Mouse (Mus musculus) intestine, postnatal 0 days (tissue): ENCODE results near the gene Nob1. TPM values are rescaled to one million over a fixed set of nuclear protein-coding genes. Genes with fewer than 3 reads are reported as not detected.

ENCODE experiments used
- ATAC-seq: fragments of 200-750 bp; cut with Nextera tagmentation; 2 replicates; pipeline ENCODE4 v1.8.0; 2017; ENCODE audit warnings: mild to moderate bottlenecking, moderate TSS enrichment, moderate library complexity
- H3K27ac ChIP-seq: fragments of 300-500 bp; sonication (generic); 2 replicates; pipeline ENCODE4 v1.5.1; 2014; ENCODE audit warnings: mild to moderate bottlenecking, low read depth, low read length, moderate library complexity
- H3K27me3 ChIP-seq: fragments of 300-500 bp; sonication (generic); replicated peaks from 2 replicates; pipeline ENCODE4 v1.6.1; 2014; ENCODE audit warnings: low read length, mixed read lengths; ENCODE audit not compliant: control insufficient read depth, insufficient read depth
- H3K36me3 ChIP-seq: fragments of 300-500 bp; sonication (generic); 2 replicates; pipeline ENCODE4 v1.6.1; 2014; ENCODE audit warnings: mild to moderate bottlenecking, moderate library complexity; ENCODE audit not compliant: control insufficient read depth, insufficient read depth
- H3K4me1 ChIP-seq: fragments of 300-500 bp; sonication (generic); replicated peaks from 2 replicates; pipeline ENCODE4 v1.6.1; 2014; ENCODE audit warnings: antibody characterized with exemption, low read length, mixed read lengths; ENCODE audit not compliant: control insufficient read depth, insufficient read depth
- H3K4me2 ChIP-seq: fragments of 300-500 bp; sonication (generic); replicated peaks from 2 replicates; pipeline ENCODE4 v1.6.1; 2014; ENCODE audit warnings: low read depth, mild to moderate bottlenecking, moderate library complexity
- H3K4me3 ChIP-seq: fragments of 300-500 bp; sonication (generic); 2 replicates; pipeline ENCODE4 v1.5.1; 2014; ENCODE audit warnings: low read depth, low read length
- H3K9ac ChIP-seq: fragments of 300-500 bp; sonication (generic); 2 replicates; pipeline ENCODE4 v1.6.1; 2014; ENCODE audit warnings: mild to moderate bottlenecking, low read depth, low read length
- H3K9me3 ChIP-seq: fragments of 300-500 bp; sonication (generic); 2 replicates; pipeline ENCODE4 v1.6.1; 2016; ENCODE audit warnings: mixed run types; ENCODE audit not compliant: control insufficient read depth
- CTCF ChIP-seq: sonication (generic); IDR thresholded peaks from 2 replicates; pipeline ENCODE4 v1.5.1; 2016; ENCODE audit warnings: low read depth, mild to moderate bottlenecking, control low read depth, antibody characterized with exemption, moderate library complexity
- WGBS: fragments of 180-500 bp; shearing (Covaris S2); extraction: QIAGEN DNeasy Blood & Tissue Kit; methylation state at CpG from one replicate; pipeline ENCODE4 v1.1.7; 2014; 5-methylcytosine and 5-hydroxymethylcytosine counted together
- polyA plus RNA-seq: library from polyadenylated mRNA; unstranded; fragments of >200 nt; fragmentation: Nextera tagmentation; extraction: Ambion mirVana; gene quantifications from 2 replicates; pipeline ENCODE4 v1.2.1, GENCODE M21; 2015

Nob1 gene
- polyA plus RNA-seq, 1 experiment from 2014 or later: 22.3 TPM

DNA sequence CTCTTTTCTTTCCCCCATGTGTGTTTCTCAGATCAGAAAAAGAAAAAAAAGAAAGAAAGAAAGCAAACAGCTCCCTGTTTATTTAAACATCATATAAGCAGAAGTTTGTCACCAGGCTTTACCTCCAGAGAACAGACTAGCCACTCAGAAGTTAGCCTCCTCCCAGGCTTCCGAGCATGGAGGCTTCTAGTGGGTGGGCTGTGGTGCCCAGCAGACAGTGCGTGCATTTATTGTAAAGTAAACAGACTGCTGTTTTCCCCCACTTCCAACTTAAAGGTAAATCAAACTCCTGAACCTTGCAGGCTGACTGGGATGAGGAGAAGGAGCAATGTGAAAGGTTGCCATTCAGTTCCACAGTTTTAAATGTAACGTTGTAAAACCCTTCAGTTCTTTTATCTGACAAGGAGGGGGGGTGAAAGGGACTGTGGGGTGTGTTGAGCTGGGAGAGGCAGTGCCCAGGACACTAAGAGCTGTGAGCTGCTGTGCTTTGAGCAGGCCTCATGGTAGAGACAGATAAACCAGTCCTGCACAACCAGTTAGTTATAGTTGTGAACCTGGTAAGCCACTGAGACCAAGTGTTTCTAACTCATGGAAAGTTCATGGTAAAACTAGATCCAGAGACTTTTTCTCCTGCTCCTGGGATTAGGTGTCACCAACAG, 40.6 kb upstream of the Nob1 start:
- 47% methylated on average over 3 of the region's 3 CpGs for WGBS
- Histone ChIP-seq H3K27me3 (no peaks in the 10 kb centered on the region), H3K4me2 (no peak overlapping the region), H3K9me3 (no peaks in the 10 kb centered on the region), H3K4me3 (no peak overlapping the region), H3K4me1 (no peaks in the 10 kb centered on the region), H3K27ac (no peak overlapping the region), H3K36me3 (peaks cover 43% of the 10 kb centered on the region), H3K9ac (no peak overlapping the region)
- no peak for ATAC-seq
- TF ChIP-seq CTCF: no peak

DNA sequence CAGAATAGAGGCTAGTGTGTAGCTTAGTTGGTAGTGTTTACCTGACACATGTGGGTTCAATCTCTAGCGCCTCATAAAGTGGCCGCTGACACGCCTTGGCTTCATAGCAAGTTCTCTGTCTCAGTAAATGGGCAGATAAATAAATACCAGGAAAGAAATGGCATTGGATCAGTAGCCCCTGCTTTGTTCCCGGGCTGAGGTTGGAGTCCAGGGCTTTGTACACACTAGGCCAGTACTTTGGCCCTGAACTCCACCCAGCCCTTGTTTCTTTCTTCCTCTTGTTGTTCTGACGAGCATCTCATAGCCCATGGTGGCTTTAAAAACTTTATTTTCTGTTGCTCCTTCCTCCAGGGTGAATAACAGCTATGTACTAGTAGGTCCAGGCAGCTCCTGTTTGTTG, 37.6 kb upstream of the Nob1 start:
- TF ChIP-seq CTCF: no peak
- peak; percentile 69 for ATAC-seq
- H3K4me2 ChIP-seq: no peak overlapping the region
- no peak overlapping the region for H3K4me3 ChIP-seq
- H3K27me3 ChIP-seq: no peaks in the 10 kb centered on the region
- no peak overlapping the region for H3K27ac ChIP-seq
- no peaks in the 10 kb centered on the region for H3K9me3 ChIP-seq
- no peak overlapping the region; the same call in 1 of the 2 replicates for H3K9ac ChIP-seq
- H3K4me1 ChIP-seq: no peaks in the 10 kb centered on the region
- WGBS: 42% methylated on average over 5 of the region's 5 CpGs
- H3K36me3 ChIP-seq: peaks cover 51% of the 10 kb centered on the region

DNA sequence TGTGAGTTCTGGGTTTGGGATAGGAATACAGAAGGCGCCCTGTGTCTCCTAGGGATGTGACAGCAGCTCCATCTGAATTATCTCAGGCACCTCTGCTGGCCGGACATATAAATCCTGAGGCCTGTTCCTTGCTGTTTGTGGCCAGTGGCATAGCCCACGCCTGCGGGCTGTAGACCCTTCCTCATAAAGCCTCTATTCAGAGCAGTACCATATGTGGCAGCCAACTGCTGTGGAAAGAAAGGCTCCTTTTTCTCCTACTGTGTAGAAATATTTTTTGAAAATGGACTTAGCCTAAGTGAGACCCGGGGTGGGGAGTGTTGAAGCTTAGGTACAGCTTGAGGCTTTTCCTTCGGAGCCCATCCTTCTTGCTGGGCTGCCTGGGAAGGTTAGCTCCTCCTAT, 33.4 kb upstream of the Nob1 start:
- 94% methylated on average over 6 of the region's 6 CpGs for WGBS

DNA sequence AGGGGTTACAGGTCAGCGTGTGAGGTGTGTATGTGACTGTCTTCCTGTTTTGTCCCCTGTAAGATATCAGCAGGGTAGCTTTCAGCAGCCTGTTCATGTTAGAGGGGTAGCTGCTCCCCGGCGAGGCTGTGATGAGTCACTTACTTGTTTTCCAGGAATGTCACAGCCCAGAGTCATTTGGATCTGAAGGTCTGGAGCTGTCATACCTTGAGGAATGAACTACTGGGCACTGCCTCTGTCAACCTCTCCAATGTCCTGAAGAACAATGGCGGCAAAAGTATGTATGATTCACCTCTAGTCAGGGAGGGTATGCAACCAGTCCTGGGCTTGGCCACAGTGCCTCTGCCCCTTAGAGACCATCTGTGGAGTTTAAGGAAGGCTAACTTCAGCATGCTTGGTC, 32.9 kb upstream of the Nob1 start:
- TF ChIP-seq CTCF: no peak
- 76% methylated on average over 4 of the region's 4 CpGs for WGBS
- Histone ChIP-seq H3K9ac (no peak overlapping the region), H3K4me1 (no peaks in the 10 kb centered on the region), H3K27ac (no peak overlapping the region), H3K4me3 (no peak overlapping the region), H3K27me3 (no peaks in the 10 kb centered on the region), H3K9me3 (no peaks in the 10 kb centered on the region), H3K36me3 (peaks cover 50% of the 10 kb centered on the region), H3K4me2 (no peak overlapping the region)
- no peak for ATAC-seq

More for the DNA sequence above, 33.4 kb upstream of the Nob1 start:
- Histone ChIP-seq H3K4me1 (no peaks in the 10 kb centered on the region), H3K4me2 (no peak overlapping the region), H3K4me3 (no peak overlapping the region), H3K9ac (no peak overlapping the region), H3K27ac (no peak overlapping the region), H3K9me3 (no peaks in the 10 kb centered on the region), H3K27me3 (no peaks in the 10 kb centered on the region), H3K36me3 (peaks cover 48% of the 10 kb centered on the region)
- ATAC-seq: no peak
- no peak for TF ChIP-seq CTCF

DNA sequence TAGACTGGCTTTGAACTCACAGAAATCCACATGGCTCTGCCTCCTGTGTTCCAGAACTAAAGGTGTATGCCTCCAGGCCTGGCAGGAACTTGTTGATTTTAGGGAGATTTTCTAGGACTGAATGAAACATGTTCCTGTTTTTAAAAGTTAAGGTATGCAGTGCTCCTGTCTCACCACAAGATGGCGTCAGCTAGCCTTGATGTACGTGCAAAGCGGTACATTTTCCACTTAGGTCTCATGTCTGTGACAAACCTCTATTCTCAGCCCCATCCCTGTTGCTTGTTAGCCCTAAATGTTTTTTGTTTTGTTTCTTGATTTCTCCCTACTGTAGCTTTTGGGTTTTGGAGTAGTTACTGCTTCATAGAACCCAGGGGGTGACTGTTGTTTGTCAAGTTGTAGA, 30.4 kb upstream of the Nob1 start:
- Histone ChIP-seq H3K36me3 (peaks cover 46% of the 10 kb centered on the region), H3K9me3 (no peaks in the 10 kb centered on the region), H3K4me1 (no peaks in the 10 kb centered on the region), H3K27ac (no peak overlapping the region), H3K4me2 (no peak overlapping the region), H3K4me3 (no peak overlapping the region), H3K27me3 (no peaks in the 10 kb centered on the region), H3K9ac (no peak overlapping the region)
- TF ChIP-seq CTCF: peak; percentile 94
- ATAC-seq: no peak
- 5% methylated on average over 3 of the region's 3 CpGs for WGBS

DNA sequence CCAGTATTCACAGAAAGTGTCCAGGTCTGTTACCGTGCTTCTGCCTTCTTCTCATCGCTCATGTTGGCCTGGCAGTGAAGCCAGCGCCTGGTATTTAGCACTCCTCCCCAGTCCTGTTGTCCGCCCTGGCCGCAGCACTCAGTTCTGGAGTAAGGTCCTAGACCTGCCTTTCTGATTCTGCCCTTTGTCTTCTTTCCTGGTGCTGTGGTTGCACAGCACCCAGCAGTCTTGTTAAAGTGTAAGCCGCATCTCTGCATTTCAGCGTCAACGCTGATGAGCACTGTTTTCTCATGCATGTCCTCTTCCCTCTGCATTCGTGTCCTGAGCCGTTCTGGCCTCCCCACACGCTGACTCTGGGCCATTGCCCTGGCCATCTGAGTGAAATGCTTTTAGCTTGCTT, 28.5 kb upstream of the Nob1 start:
- 93% methylated on average over 11 of the region's 11 CpGs for WGBS
- no peaks in the 10 kb centered on the region for H3K4me1 ChIP-seq
- H3K4me2 ChIP-seq: no peak overlapping the region
- no peaks in the 10 kb centered on the region for H3K9me3 ChIP-seq
- TF ChIP-seq CTCF: no peak
- no peak overlapping the region for H3K27ac ChIP-seq
- no peak for ATAC-seq
- no peak overlapping the region for H3K9ac ChIP-seq
- H3K4me3 ChIP-seq: no peak overlapping the region
- H3K36me3 ChIP-seq: peaks cover 32% of the 10 kb centered on the region
- no peaks in the 10 kb centered on the region for H3K27me3 ChIP-seq
